Mouse (Mus musculus): ENCODE measurements around the gene Pex12.
"Not testable (repeated sequence)": the region's sequence is repeated elsewhere in the genome, so short reads cannot be mapped to it uniquely, and the experiment has no call there.

Gene Pex12

DNA sequence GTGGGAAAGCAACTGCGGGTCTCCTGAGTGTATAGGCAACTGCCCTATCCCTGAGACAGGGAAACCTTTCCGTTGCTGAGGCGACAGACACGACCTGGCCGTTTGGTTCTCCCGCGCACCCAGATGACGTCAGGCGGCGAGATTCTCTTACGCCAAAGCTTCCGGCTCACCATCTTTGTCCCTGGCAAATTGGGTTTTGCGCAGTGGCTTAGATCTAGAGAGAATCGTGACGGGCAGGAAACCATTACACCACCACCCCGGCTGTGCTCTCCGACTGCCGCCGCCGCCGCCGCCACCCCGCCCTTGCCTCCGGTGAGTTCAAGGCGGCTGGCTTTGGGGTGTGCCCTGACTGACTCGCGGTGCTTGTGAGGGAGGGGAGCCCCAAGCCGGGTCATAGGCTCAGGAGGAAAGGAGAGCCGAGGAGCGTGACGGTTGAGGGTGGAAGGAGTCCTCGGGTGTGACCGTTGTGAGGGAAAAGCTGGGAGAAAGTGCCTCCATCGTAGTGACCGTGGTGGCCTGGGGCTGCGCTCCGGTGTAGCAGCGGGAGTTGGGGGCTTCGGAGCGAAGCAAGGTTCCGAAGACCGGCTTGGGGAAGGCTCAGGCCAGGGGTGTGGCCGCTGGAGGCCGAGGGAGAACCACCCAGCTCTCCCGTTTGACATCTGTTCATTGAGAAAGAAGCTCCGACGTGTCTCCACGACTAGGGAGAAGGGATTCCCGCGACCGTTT lies at the start of gene Pex12:
TSS of gene Pex12 (minus strand) at position 61 of the 726 bp plus-strand sequence.
- in situ Hi-C loops (cut with MboI): no loop called here

DNA sequence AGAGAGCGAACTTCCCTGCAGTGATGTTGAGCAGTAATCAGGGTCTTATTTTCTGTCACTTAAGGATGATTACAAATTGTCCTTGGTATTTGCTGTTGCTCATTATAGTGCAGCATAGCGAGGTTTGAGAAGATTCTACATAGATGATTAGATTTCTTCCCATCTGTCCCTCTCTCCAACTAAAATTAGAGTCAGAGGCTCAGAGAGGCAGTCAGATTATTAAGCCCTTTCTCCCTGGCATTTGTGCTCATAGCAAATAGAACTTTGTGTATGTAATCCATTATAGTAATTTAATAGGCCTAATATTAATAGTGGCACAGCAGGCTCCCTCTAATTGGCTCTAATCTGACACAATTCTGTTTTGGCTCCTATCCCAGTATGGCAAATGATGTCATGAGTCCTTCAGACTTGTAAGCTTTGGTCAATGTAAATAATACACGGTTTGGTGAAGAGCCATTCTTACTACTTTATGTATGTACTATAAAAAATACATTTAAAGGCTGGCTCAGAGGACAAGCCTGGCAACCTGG lies 39.4 kb upstream of the Pex12 start:
- in situ Hi-C loops (cut with MboI): no loop called here

DNA sequence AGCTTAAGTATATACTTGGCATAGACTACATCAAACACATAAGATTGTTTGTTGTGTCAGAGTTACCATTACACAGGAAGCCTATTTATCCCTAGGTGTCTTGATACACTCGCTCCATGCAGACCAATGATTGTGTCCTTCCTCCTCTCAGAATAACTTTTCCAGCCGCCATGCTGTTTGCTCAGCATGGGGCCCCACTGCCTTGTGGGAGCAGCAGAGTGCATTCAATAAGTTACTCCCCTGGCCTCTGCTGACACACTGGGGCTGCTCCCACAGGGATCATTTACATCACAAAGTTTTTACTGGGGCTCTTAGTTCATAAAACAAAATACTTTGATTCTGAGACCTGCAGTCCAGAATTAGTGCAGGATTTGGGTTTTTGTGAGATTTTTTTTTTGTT lies 37.3 kb upstream of the Pex12 start:
- in situ Hi-C loops (cut with MboI): no loop called here

DNA sequence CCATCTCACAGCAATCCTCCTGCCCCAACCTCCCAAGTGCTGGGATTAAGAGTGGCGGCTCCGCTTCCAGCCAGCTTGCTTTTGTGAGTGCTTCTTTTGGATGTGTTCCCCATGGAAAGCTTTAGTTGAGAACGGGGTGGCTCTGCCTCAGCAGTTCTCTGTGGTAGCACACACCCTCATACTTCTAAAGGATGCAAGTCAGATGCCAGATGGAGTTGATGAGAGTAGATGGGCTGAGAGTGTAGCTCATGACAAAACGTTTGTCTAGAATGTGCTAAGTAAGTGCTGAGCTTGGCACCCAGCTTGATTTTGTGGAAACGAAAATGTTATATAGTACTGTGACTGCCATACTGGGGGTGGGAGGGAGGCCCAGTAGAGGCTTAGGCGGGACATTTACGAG lies 33.4 kb upstream of the Pex12 start:
- in situ Hi-C loops (cut with MboI): no loop called here

DNA sequence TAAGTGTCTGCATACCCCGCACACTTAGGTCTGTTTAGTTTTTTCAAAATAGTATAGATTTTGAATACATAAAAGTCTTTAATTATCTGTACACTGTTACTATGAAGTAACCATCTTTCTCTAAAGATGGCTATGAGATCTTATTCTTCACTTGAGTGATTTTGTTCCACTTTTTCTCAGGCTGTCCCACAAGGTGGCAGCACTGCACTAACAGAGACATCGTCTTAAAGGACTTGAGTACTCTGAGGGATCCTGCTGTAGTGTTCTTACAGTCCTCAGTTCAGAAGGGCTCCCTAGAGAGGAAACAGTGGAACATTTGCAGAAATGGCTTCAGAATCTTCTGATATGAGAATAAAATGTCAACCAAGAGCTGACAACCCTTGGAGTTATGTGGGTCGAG lies 25.0 kb upstream of the Pex12 start:
- in situ Hi-C loops (cut with MboI): no loop called here

DNA sequence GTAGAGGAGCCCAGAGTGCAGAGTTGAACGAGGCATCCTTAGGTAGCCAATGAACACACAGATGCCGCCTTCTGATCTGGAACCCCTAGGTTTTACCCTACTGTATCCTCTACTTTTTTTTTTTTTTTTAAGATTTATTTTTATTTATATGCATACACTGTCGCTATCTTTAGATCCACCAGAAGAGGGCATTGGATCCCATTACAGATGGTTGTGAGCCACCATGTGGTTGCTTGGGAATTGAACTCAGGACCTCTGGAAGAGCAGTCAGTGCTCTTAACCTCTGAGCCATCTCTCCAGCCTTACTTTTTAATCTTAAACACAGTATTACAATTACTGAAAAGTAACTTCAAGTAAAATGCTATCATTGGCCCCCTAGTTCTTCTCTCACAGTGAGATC lies 24.3 kb upstream of the Pex12 start:
- in situ Hi-C loops (cut with MboI): not testable (repeated sequence)

DNA sequence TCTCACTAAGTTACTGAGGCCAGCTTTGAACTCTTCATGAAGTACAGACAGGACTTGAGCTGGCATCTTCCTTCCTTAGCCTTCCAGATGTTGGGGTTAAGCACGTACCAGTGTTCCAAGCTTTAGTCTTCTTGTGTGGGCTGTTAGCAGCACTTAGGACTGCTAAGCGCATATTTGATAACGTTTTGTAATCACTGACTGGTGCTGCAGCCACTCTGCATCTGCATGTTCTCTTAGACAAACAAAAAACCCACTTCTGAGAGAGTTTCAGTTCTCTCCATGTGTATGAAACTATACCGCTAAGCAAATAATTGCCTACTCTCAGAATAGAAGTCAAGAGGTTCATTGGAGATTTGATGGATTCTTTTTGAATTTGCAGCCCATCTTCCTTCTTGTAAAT lies 16.7 kb upstream of the Pex12 start:
- in situ Hi-C loops (cut with MboI): no loop called here

DNA sequence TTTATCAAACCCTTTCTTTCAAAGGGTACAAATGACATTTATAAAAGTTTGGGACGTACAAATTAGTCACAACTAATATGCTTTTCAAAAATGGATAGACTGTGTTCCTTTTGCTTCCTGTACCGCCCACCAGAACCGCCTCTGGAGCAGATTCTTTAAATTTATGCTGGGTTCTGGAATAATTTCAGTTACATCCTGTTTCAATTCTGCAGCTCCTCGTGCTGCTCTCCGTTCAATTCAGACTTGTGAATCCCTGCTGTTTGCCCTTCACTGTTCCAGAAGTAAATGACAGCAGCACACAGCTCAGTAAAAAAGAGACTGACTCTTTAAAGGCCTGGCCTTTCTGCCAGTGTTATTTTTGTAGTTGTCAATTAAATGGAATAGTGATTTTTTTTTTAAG lies 10.1 kb upstream of the Pex12 start:
- in situ Hi-C loops (cut with MboI): no loop called here

DNA sequence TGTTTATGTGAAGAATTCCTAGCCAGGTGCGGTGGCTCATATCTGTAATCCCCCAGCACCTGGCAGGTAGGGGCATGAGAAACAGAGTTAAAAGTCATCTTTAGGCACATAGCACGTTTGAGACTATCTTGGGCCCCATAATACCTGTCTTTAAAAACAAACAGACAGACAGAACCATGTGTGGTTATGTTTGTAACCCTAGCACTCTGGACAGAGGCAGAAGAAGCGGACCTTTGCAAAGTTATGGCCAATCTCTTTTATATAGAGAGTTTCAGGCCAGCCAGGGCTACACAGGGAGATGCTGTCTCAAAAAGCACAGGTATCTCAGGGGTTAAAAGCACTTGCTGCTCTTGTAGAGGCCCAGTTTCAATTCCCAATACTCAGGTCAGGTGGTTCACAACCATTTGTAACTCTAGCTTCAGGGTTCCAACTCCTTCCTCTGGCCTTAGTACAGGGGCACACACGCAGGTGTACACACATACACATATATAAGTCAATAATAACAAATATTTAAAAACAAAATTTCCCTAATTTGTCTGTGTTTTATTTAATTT lies 4.4 kb upstream of the Pex12 start:
- in situ Hi-C loops (cut with MboI): no loop called here

DNA sequence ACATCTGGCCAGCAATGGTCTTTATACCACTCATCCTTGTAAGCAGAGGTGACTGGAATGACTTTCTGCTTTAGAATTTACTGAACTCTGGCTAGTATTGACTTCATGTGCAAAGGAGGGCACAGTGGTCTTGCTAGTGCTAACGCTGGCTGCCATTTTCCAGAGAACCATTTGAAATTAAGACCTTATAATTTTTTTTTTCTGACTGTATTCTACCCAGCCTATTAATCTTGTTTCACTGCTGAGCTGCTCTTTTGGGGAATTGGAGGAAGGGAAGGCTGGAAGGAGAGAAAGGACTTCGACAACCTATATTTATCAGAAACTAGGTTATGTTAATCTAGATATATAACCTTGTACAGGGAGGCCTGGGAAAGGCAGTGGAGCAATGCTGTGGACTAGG lies 2.1 kb upstream of the Pex12 start:
- in situ Hi-C loops (cut with MboI): no loop called here

DNA sequence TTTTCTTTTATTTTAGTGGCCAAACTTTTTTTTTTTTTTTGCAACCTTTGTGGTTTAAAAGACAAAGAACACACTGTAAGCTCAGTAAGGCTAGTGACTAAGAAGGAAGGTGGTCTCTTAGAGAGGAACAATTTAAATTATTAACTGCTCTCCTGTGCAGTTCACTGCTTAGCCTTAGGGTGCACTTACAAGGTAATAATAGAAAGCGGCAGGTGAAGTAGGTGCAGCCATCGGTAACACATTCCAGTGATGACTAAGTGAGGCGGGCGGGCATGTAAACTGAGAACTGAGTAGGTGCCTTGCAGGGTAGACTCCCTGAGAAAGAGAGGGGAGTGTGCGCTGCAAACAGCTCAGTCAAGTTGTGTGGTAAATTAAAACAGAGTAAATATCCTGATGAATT lies 1.4 kb upstream of the Pex12 start:
- in situ Hi-C loops (cut with MboI): no loop called here

DNA sequence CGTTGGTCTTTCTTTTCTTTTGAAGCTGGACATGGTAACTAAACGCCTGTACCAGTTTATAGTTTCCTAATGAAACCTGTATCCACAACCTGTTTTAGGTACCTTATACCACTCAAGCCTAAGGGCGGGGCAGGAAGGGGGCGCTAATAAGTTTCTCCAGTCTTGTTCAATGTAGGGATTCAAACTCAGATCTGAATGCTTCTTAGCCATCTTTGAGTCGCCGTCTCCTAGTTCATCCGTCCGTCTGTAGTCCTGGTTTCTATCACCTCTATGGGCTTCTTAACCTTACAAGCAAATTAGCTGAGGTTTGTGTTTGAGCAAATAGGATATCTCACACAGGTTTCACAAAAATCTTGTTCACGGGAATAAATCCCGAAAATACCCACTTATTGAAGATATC lies 262 bp downstream of the Pex12 start:
- in situ Hi-C loops (cut with MboI): no loop called here

DNA sequence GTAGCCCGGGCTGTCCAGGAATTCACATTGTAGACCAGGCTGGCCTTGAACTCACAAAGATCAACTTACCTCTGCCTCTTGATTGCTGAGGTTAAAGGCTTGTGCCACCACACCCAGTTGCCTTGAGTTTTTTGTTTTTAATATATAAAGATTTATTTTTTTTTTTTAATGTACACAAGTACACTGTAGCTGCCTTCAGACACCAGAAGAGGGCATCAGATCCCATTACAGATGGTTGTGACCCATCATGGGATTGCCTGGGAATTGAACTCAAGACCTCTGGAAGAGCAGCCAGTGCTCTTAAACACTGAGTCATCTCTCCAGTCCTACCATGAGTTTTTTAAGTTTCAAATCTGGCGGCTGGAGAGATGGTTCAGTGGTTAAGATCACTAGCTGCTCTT lies 955 bp downstream of the Pex12 start:
- in situ Hi-C loops (cut with MboI): no loop called here

DNA sequence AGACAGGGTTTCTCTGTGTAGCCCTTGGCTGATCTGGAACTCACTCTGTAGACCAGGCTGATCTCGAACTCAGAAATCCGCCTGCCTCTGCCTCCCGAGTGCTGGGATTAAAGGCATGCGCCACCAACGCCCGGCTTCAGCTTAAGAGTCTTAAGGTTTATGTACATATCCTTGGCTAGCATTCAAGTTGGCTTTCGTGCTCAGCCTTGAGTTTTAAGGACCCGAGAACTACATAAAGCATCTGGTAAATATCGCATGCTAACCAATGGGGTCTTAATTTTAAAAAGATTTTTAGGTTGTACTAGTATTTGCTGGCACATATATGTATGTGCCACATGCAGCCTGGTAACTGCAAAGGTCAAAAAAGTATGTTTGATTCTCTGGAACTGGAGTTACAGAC lies 2.7 kb downstream of the Pex12 start:
- in situ Hi-C loops (cut with MboI): no loop called here

DNA sequence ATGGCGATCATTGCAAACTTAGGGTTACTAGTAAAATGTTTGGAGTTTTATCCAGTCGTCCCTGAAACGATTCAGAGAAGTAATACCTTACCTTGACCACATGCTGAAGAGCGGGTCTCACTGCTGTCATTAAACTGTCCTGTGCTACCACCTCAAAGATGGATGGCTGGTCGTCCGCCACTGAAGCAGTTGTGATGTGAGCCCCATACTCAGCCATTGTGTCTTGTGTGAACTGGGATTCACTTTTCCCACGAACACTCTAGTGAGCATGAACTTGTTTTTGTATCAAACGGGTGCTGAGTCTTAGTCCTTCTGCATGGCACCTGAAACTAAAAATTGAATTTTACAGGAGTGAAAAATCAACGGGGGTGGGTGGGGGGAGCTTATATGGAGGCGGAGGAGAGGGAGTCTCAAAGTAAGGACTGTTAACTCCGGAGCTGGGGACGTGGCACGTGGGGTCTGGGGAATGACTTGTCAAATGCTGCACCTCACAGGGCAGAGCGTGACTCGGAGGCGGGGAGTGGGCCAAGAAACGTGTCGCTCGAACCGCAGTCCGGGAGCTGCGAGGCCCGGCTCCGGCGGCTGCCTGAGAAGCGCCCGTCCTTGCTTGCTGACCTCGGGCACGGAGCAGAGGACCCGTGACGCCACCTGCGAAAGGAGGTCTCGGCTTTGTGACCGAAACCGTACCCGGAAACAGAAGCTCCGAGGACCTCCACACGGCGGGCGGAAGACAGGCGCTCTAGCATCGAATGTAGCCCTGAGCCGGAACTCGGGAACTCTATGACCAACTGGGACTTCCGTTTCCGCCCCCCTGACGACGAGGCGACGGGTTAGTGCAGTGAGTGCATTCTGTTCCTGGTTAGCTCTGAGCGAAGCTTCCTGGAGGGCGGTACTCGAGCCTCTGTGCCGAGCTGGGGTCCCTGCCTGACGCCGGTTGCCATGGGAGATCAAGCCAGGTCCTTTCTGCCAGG lies 3.9 kb downstream of the Pex12 start, which contains the start of gene Ap2b1:
TSS of gene Ap2b1 (plus strand) at position 800 of the 971 bp plus-strand sequence.
- in situ Hi-C loops (cut with MboI): no loop called here

DNA sequence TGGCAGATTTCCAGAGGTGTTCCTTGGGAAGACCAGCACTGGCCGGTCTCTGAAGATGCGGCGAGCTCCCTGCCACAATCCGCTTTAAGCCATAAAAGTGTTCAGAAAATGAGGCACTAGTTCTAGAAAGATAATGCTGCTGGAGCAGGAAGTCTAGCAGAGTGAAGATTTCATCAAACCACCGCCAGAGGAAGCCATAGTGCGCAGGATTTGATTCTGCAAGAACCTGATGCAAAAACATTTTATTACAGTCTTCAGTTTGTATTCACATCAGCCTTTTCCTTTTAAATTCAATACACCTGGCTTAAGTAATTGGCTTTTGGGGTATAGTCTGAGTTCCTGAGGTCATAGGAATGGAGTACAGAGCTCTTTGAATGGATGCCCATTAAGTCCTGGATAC lies 4.6 kb downstream of the Pex12 start:
- in situ Hi-C loops (cut with MboI): no loop called here

DNA sequence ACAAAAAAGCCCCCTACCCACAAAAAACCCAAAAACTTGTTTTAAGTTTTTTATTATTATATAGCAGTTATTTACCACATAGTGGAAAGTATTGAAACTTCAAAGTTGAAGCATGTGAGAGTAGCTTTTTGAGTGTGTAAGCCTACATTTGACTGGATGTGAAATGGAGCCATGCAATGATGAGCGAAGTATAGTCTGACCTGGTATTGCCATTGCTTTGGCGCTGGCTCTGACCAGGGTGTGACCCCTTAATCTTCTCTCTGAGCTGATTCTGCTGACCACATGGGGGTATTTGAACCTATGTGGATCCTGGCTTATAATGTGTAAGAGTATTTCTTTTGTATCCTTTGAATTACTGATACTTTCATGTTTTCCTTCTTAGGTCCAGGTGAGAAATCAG lies 8.3 kb downstream of the Pex12 start:
- in situ Hi-C loops (cut with MboI): no loop called here

DNA sequence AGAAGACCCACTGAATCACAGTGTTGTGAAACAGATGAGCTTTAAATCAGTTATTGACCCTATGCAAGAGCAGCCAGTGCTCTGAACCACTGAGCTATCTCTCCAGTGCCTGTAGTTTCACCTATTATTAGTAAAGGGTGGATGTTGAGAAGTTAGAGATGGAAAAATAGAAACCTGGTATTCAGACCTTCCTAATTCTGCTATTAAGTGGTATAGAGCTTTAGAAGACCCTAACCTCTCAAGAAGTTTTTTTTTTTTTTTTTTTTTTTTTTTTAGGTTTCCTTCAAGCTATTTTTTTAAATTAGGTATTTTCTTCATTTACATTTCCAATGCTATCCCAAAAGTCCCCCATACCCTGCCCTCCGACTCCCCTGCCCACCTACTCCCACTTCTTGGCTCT lies 9.2 kb downstream of the Pex12 start:
- in situ Hi-C loops (cut with MboI): no loop called here

DNA sequence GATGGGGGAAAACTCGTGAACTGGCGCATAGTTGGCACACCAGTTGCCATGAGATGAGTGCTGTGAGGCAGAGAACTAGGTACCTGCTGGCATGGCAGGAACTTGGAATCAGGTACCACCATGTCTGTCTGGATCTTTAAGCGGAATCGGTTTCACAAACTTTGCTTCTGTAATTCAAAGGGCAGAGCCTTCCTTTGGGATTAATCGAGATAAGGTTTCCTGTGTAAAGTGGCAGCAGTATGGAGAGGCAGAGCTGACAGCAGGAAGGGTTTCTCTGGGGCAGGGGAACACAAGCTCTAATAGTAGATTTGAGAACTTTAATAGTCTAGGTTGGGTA lies 10.2 kb downstream of the Pex12 start:
- in situ Hi-C loops (cut with MboI): no loop called here

DNA sequence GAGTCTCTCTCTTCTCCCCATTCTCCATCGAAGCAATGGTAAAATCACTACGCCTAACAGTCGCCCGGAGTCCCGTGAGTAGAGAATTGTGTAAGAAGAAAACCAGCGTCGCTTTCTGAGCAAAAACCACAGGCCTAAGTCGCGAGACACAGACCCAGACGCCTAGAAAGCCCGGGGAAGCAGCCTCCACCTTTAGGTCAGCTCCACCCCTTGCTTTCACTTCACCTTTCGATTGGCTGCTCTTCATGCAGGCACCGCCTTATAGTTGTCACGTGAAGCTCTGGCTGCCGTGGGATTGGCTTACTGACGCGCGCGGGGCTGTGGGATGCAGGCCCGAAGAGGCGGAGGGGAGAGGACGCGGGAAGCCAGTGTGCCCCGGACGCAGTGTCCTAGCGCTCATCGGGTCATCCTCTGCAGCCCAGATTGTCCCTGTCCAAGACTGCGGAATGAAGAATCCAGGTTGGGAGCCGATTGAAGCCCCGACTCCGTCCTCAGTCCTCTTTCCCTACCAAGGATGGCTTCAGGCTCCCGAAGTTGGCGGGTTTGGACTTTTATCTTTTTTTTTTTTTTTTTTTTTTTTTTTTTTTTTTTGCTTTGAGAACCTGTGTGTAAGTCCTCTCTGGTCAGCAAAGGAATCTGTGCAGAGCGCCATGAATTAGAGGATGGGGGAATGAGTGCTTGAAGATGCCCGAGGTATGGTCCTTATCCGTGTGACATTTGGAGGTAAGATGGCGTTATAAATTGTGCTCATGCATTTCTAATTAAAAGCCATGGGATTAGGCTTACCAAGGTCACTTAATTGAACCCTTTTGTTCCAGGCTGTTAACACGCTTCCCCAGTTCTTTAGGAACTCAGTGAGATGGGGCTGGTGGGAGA lies 10.8 kb downstream of the Pex12 start:
- in situ Hi-C loops (cut with MboI): no loop called here

DNA sequence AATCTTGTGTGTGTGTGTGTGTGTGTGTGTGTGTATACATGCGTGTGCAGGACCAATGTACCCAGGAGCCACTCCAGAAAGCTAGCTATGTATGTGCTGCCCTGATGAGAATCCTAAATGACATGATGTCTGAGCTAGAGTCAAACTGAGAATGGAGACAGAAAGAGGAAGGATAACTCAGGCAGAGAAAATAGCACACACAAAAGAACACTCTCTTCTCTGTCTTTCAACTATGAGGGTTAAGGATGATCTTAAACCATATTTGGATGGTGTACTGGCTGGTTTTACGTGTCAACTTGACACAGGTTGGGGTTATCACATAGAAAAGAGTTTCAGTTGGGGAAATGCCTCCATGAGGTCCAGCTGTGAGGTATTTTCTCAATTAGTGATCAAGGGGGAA lies 12.8 kb downstream of the Pex12 start:
- in situ Hi-C loops (cut with MboI): no loop called here

DNA sequence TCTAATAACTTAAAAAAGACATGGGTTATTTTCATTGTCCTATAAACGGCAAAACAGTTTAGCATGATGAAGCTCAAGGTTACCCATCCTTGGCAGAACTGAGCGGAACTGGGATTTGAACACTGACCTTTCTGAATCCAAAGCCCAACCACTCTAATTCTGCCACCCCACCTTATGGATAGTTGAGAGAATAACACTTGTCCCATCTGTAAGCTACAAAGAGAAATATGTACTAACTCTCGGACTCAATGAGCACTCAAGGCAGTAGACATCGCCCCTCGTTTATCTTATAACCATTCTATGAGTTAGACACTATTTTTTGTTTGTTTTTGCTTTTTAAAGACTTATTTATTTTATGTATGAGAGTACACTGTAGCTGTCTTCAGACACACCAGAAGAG lies 13.3 kb downstream of the Pex12 start:
- in situ Hi-C loops (cut with MboI): no loop called here
